Mouse (Mus musculus): ENCODE measurements around the gene Prkg1. TPM values are rescaled to one million over a fixed set of nuclear protein-coding genes. Genes with fewer than 3 reads are reported as not detected.

The Prkg1 gene
- polyA plus RNA-seq (2012; rRNA removed): 0.61 and 0.81 TPM in 2 replicates

DNA sequence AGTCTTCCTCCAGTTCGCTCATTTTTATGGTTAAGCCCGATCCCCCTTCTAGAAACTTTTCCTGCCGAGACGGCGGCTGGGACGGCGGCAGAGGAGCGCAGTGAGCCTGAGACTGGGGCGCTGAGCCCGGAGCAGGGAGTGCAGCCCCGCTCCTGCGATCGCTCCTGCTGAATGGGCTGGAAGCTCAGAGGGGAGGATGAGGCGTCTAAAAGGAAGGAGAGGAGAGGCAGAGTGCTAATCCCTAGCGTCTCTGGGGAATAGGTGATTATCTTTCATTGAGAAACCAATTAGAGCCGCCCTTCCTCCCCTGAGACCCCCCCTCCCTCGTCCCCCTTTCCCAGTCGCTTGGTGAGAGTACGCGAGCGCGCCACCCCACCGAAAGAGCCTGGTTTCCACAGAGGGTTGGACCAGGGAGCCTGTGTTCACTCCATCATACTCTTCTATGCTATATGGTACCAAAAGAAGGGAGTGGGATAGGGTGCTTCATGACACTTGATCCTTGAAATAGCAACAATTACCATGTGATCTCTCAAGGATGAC is at the start of gene Prkg1:
Gene Prkg1 (minus strand): TSS at position 233 of the 540 bp plus-strand sequence.

GRCm38 (mm10) chr19:31082662-31083429 is 682.0 kb downstream of the Prkg1 start, which contains the start of gene Cstf2t:
Gene Cstf2t (plus strand): TSS chr19:31082837.

GRCm38 (mm10) chr19:30549044-30549853 is 1215.6 kb downstream of the Prkg1 start, which contains the start of gene Dkk1:
Gene Dkk1 (minus strand): TSS chr19:30549665.

Other genes with a start within 250 kb of the Prkg1 start
- gene A1cf, start 103.7 kb upstream of the Prkg1 start, polyA plus RNA-seq (2012; rRNA removed): not detected in 2 replicates